Mouse (Mus musculus): Measurements from ENCODE around the gene Ctsz.

- TF ChIP-seq CTCF (IDR thresholded peaks at IDR 0.05; ENCODE audit: low read depth) (no peak), EP300 (IDR thresholded peaks at IDR 0.05; ENCODE audit: low read depth) (no peak)
Observed at GRCm38 (mm10) chr2:174438737-174439449, at the start of gene Ctsz.

Measured in liver, postnatal 0 days (tissue).